Mouse (Mus musculus) forebrain, embryonic 15.5 days (tissue): Measurements from ENCODE around the gene Rasa2. TPM values are rescaled to one million over a fixed set of nuclear protein-coding genes. Genes with fewer than 3 reads are reported as not detected.
"Not testable (repeated sequence)": the region's sequence is repeated elsewhere in the genome, so short reads cannot be mapped to it uniquely, and the experiment has no call there.

Experiments
- ATAC-seq: fragments of 200-750 bp; cut with Nextera tagmentation; replicated peaks from 2 replicates; pipeline ENCODE4 v1.8.0; 2017; ENCODE audit warnings: mild to moderate bottlenecking, moderate TSS enrichment, moderate library complexity
- H3K27ac ChIP-seq: fragments of 300-500 bp; sonication (generic); replicated peaks from 2 replicates; pipeline ENCODE4 v1.5.1; 2015; ENCODE audit warnings: mild to moderate bottlenecking, inconsistent platforms
- H3K27me3 ChIP-seq: fragments of 300-500 bp; sonication (generic); 2 replicates; pipeline ENCODE4 v1.6.1; 2015; ENCODE audit warnings: inconsistent platforms
- H3K36me3 ChIP-seq: fragments of 300-500 bp; sonication (generic); 2 replicates; pipeline ENCODE4 v1.6.1; 2015; ENCODE audit warnings: mild to moderate bottlenecking, inconsistent platforms
- H3K4me1 ChIP-seq: fragments of 300-500 bp; sonication (generic); 2 replicates; pipeline ENCODE4 v1.6.1; 2015; ENCODE audit warnings: inconsistent platforms
- H3K4me2 ChIP-seq: fragments of 300-500 bp; sonication (generic); replicated peaks from 2 replicates; pipeline ENCODE4 v1.6.1; 2015; ENCODE audit warnings: mild to moderate bottlenecking, inconsistent platforms
- H3K4me3 ChIP-seq: fragments of 300-500 bp; sonication (generic); 2 replicates; pipeline ENCODE4 v1.5.1; 2015; ENCODE audit warnings: mild to moderate bottlenecking, inconsistent platforms
- H3K9ac ChIP-seq: fragments of 300-500 bp; sonication (generic); replicated peaks from 2 replicates; pipeline ENCODE4 v1.6.1; 2015; ENCODE audit warnings: mild to moderate bottlenecking, inconsistent platforms
- H3K9me3 ChIP-seq: fragments of 300-500 bp; sonication (generic); 2 replicates; pipeline ENCODE4 v1.6.1; 2016; ENCODE audit warnings: inconsistent platforms
- WGBS: fragments of 180-500 bp; shearing (Covaris S2); methylation state at CpG from one replicate; pipeline ENCODE4 v1.1.7; 2015; ENCODE audit warnings: mixed read lengths; 5-methylcytosine and 5-hydroxymethylcytosine counted together
- polyA plus RNA-seq: library from polyadenylated mRNA; unstranded; fragments of >200 nt; fragmentation: Nextera tagmentation; extraction: Ambion mirVana; gene quantifications from 2 replicates; pipeline ENCODE4 v1.2.1, GENCODE M21; 2015

The Rasa2 gene
- polyA plus RNA-seq = 17.2 and 18.8 TPM in 2 replicates

- WGBS = 3% methylated on average over 46 of the region's 52 CpGs
- no peaks in the 10 kb centered on the region for H3K36me3 ChIP-seq
- no peaks in the 10 kb centered on the region for H3K9me3 ChIP-seq
These were observed at the start of gene Rasa2 for GRCm38 (mm10) chr9:96631389-96632072. Gene Rasa2, minus strand, starts transcription at chr9:96631617.

DNA sequence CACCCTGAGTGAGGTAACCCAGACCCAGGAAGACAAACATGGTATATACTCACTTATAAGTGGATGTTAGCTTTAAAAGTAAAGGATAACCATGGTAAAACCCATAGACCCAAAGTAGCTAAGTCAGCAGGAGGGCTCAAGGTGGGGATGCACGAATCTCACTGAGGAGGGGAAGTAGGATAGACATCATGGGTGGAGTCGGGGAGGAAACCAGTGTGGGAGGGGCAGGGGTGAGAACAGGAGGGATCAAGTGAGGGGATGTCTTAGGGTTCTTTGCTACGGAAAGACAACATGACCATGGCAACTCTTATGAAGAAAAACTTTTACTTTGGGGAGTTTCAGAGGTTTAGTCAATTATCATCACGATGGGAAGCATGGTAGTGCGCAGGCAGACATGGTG, 47.2 kb upstream of the Rasa2 start:
- Histone ChIP-seq H3K4me1 (no peaks in the 10 kb centered on the region), H3K36me3 (0 out of 2 replicates have a peak, but pooled peaks cover under 1% of the 10 kb centered on the region), H3K27ac (no peak overlapping the region), H3K9ac (no peak overlapping the region), H3K4me3 (no peak overlapping the region), H3K27me3 (no peaks in the 10 kb centered on the region), H3K9me3 (no peaks in the 10 kb centered on the region), H3K4me2 (no peak overlapping the region)
- no peak for ATAC-seq
- 89% methylated on average over 5 of the region's 5 CpGs for WGBS

More at GRCm38 (mm10) chr9:96631389-96632072, at the start of gene Rasa2:
- H3K4me1 ChIP-seq = peaks cover 10% of the 10 kb centered on the region
- peak within 1 kb of the TSS; percentile 82 for H3K4me3 ChIP-seq
- H3K9ac ChIP-seq = peak within 1 kb of the TSS; percentile 85
- peak within 1 kb of the TSS; percentile 79 for H3K4me2 ChIP-seq
- H3K27ac ChIP-seq = peak within 1 kb of the TSS; percentile 94
- ATAC-seq = peak; percentile 99
- no peaks in the 10 kb centered on the region for H3K27me3 ChIP-seq

DNA sequence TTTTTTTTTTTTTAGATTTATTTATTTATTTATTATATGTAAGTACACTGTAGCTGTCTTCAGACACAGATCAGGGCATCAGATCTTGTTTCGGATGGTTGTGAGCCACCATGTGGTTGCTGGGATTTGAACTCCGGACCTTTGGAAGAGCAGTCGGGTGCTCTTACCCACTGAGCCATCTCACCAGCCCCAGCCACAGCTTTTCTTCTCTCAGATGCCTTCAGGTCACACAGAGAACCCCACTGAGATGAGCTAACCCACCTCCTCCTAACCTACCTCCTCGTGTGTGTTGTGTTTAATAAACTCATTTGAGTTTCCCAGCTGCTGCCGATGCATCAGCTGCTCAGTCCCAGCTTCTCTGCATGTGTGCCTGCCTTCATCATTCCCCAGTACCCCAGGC, 46.3 kb upstream of the Rasa2 start:
- ATAC-seq, H3K36me3 ChIP-seq, H3K4me3 ChIP-seq, H3K4me2 ChIP-seq, H3K4me1 ChIP-seq, H3K9me3 ChIP-seq, H3K27ac ChIP-seq, H3K27me3 ChIP-seq, H3K9ac ChIP-seq: not testable (repeated sequence)
- WGBS = 89% methylated on average over 5 of the region's 5 CpGs

GRCm38 (mm10) chr9:96676671-96677070, 45.3 kb upstream of the Rasa2 start:
- 87% methylated on average over 10 of the region's 10 CpGs for WGBS
- no peak overlapping the region for H3K4me2 ChIP-seq
- H3K4me1 ChIP-seq = no peaks in the 10 kb centered on the region
- no peaks in the 10 kb centered on the region for H3K27me3 ChIP-seq
- H3K9ac ChIP-seq = no peak overlapping the region
- no peaks in the 10 kb centered on the region for H3K36me3 ChIP-seq
- H3K27ac ChIP-seq = no peak overlapping the region
- no peak overlapping the region for H3K4me3 ChIP-seq
- ATAC-seq = no peak
- H3K9me3 ChIP-seq = no peaks in the 10 kb centered on the region

GRCm38 (mm10) chr9:96675763-96676640, 44.6 kb upstream of the Rasa2 start:
- Histone ChIP-seq H3K36me3 (no peaks in the 10 kb centered on the region), H3K9me3 (no peaks in the 10 kb centered on the region), H3K4me1 (no peaks in the 10 kb centered on the region), H3K27ac (no peak overlapping the region), H3K4me2 (no peak overlapping the region), H3K4me3 (no peak overlapping the region), H3K9ac (no peak overlapping the region), H3K27me3 (no peaks in the 10 kb centered on the region)
- ATAC-seq = no peak
- WGBS = 87% methylated on average over 8 of the region's 8 CpGs

GRCm38 (mm10) chr9:96675071-96675762, 43.8 kb upstream of the Rasa2 start:
- WGBS = 32% methylated on average over 5 of the region's 5 CpGs
- no peaks in the 10 kb centered on the region for H3K9me3 ChIP-seq
- no peak overlapping the region for H3K27ac ChIP-seq
- H3K9ac ChIP-seq = no peak overlapping the region
- no peaks in the 10 kb centered on the region for H3K27me3 ChIP-seq
- ATAC-seq = peak; percentile 49
- no peaks in the 10 kb centered on the region for H3K36me3 ChIP-seq
- H3K4me3 ChIP-seq = no peak overlapping the region
- H3K4me1 ChIP-seq = peaks cover 2% of the 10 kb centered on the region; the same call in 1 of the 2 replicates
- no peak overlapping the region for H3K4me2 ChIP-seq

DNA sequence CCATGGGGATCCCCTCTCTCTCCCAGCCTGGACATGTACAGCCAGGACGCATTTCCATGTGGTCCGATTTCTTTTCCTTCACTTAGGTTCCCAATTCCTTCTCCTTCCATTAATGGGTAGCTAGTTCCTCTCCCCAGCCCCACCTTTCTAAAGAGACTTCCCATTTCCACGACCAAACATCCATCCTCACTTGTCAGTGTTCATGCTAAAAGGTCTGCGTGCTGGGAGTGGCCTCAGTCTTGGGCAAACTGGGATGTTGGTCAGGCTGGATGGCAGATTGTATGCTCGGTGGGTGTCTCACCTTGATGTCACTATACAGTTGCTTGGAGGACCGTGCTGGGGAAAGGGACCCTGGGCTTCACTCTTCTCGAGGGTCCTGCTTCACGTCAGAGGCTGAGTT, 42.9 kb upstream of the Rasa2 start:
- Histone ChIP-seq H3K4me3 (no peak overlapping the region), H3K9ac (no peak overlapping the region), H3K27ac (no peak overlapping the region), H3K4me2 (no peak overlapping the region), H3K36me3 (no peaks in the 10 kb centered on the region), H3K4me1 (peaks cover 9% of the 10 kb centered on the region), H3K9me3 (no peaks in the 10 kb centered on the region), H3K27me3 (no peaks in the 10 kb centered on the region)
- WGBS = 88% methylated on average over 8 of the region's 8 CpGs
- ATAC-seq = no peak

DNA sequence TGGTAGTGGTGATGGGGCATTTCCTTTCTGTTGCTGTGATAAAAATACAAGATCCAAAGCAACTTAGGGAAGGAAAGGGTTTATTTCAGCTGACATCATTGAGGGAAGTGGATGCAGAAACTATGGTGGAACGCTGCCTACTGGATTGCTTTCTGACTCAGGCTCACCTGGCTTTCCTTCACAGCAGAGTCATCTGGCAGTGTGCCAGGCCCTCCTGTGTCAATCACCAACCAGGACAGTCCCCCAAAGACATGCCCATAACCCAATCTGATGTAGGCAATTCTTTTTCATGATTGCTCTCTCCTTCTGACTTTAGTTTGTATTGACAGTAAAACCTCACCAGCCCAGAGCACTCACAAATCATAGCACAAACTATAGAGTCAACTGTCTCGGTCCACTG, 41.0 kb upstream of the Rasa2 start:
- no peaks in the 10 kb centered on the region for H3K27me3 ChIP-seq
- H3K4me1 ChIP-seq = peaks cover 9% of the 10 kb centered on the region
- H3K27ac ChIP-seq = no peak overlapping the region
- H3K4me3 ChIP-seq = no peak overlapping the region
- H3K4me2 ChIP-seq = no peak overlapping the region
- no peak overlapping the region for H3K9ac ChIP-seq
- WGBS = 95% methylated on average over 2 of the region's 2 CpGs
- no peaks in the 10 kb centered on the region for H3K36me3 ChIP-seq
- no peaks in the 10 kb centered on the region for H3K9me3 ChIP-seq
- ATAC-seq = no peak

DNA sequence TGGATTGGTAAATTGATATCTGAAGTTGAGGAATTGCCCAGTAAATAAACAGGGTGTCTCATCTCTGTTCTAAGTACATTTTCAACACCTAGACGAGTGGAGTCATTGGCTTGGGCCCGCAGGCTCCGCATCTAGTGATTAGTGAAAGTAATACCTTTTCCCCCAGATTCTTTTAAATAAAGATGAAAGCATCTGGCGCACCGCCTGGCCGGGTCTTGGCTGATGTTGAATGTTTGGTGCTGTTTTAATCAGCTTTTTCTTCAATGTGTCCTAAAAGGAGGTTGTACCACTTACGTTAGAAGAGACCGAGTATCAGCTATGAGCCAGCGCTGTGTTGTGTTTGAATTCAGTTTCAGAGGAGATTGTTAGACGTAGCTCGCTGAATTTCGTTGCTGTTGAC, 39.8 kb upstream of the Rasa2 start:
- WGBS = 72% methylated on average over 12 of the region's 12 CpGs
- no peak for ATAC-seq
- H3K4me1 ChIP-seq = peaks cover 9% of the 10 kb centered on the region

DNA sequence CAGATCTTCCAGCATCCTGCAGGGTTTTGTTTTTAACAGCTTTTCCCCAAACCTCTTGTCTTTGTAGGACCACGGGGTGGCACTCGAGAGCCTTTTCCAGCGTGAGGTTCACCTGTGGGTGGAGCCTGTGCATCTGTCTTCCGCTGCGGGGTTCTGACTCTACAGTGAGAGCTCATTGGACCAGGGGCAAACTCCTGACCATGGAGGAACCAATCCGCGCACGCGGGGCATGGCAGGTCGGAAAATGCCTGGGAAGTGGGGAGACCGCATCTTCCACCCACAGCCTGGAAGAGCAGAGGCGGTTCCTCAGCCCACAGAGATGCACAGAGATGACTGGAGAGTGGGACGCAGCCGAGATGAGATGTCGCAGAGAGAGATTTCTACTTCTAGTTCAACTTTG, 38.5 kb upstream of the Rasa2 start:
- no peaks in the 10 kb centered on the region for H3K9me3 ChIP-seq
- peak overlapping the region; percentile 39 for H3K4me3 ChIP-seq
- H3K27me3 ChIP-seq = no peaks in the 10 kb centered on the region
- peak overlapping the region; percentile 92 for H3K27ac ChIP-seq
- peak overlapping the region; percentile 59 for H3K4me2 ChIP-seq
- H3K36me3 ChIP-seq = no peaks in the 10 kb centered on the region
- H3K4me1 ChIP-seq = peaks cover 9% of the 10 kb centered on the region
- 1% methylated on average over 15 of the region's 15 CpGs for WGBS
- H3K9ac ChIP-seq = peak overlapping the region; percentile 46
- peak; percentile 100 for ATAC-seq

More for the DNA sequence above, 39.8 kb upstream of the Rasa2 start:
- no peak overlapping the region for H3K27ac ChIP-seq
- H3K4me2 ChIP-seq = no peak overlapping the region
- no peak overlapping the region for H3K9ac ChIP-seq
- no peak overlapping the region for H3K4me3 ChIP-seq
- no peaks in the 10 kb centered on the region for H3K9me3 ChIP-seq
- H3K36me3 ChIP-seq = no peaks in the 10 kb centered on the region
- no peaks in the 10 kb centered on the region for H3K27me3 ChIP-seq

GRCm38 (mm10) chr9:96668628-96669027, 37.2 kb upstream of the Rasa2 start:
- no peak overlapping the region for H3K4me3 ChIP-seq
- H3K4me1 ChIP-seq = peaks cover 9% of the 10 kb centered on the region
- H3K27me3 ChIP-seq = no peaks in the 10 kb centered on the region
- no peak overlapping the region for H3K27ac ChIP-seq
- H3K4me2 ChIP-seq = no peak overlapping the region
- ATAC-seq = peak; percentile 23; the same call in 1 of the 2 replicates
- H3K9me3 ChIP-seq = no peaks in the 10 kb centered on the region
- H3K9ac ChIP-seq = no peak overlapping the region
- 56% methylated on average over 5 of the region's 5 CpGs for WGBS
- no peaks in the 10 kb centered on the region for H3K36me3 ChIP-seq
